In genomic region chr11:84033671-84034070, GRCm38 (mm10) we compare ENCODE assay signal across 22 mouse cellular contexts. TPM values are rescaled to one million over a fixed set of nuclear protein-coding genes. Genes with fewer than 3 reads are reported as not detected.
"Had no signal": no experiment of that assay in that cellular context is flagged by ENCODE, and none has a peak within 500 bp of the region (broad histone marks: within the 10 kb centered on the region; RNA-seq: fewer than 3 reads in every experiment).

No protein-coding gene starts in this region.

- H3K4me1 ChIP-seq: limb, embryonic 13.5 days; neural tube, embryonic 13.5 days had no signal

- H3K4me3 ChIP-seq: layer of hippocampus, adult 2 months; limb, embryonic 10.5 days; limb, embryonic 13.5 days; myocyte; neural tube, embryonic 13.5 days had no signal

- H3K36me3 ChIP-seq: limb, embryonic 10.5 days had no signal

- H3K27me3 ChIP-seq: limb, embryonic 13.5 days; neural tube, embryonic 13.5 days had no signal

- DNase-seq: kidney, adult 2 months; kidney, postnatal 25 days; layer of hippocampus, adult 9-11 months; liver; liver, postnatal 0 days; lung, embryonic 14.5 days; lung, postnatal 4 days; midbrain, embryonic 14.5 days; retina, postnatal 1 day; thymus, adult 2 months; thymus, postnatal 14 days; thymus, postnatal 4 days had no signal

- H3K27ac ChIP-seq: kidney, postnatal 0 days; layer of hippocampus, adult 2 months; limb, embryonic 13.5 days; liver, embryonic 14.5 days; neural tube, embryonic 13.5 days; stomach, postnatal 0 days had no signal

RNA-seq across cellular contexts. Expression of gene Dusp14, which starts 35.4 kb away (rescaled TPM):
- total RNA-seq: megakaryocyte progenitor cell, adult 5-6 weeks; megakaryocyte-erythroid progenitor cell, adult 5-6 weeks had no signal
